Mouse (Mus musculus): ENCODE measurements around the gene Ufc1. TPM values are rescaled to one million over a fixed set of nuclear protein-coding genes. Genes with fewer than 3 reads are reported as not detected.
"Not testable (repeated sequence)": the region's sequence is repeated elsewhere in the genome, so short reads cannot be mapped to it uniquely, and the experiment has no call there.

Gene Ufc1
- 55.9 and 58.3 TPM in 2 replicates for polyA plus RNA-seq (2016; fragmentation: Nextera tagmentation; extraction: Ambion mirVana)

DNA sequence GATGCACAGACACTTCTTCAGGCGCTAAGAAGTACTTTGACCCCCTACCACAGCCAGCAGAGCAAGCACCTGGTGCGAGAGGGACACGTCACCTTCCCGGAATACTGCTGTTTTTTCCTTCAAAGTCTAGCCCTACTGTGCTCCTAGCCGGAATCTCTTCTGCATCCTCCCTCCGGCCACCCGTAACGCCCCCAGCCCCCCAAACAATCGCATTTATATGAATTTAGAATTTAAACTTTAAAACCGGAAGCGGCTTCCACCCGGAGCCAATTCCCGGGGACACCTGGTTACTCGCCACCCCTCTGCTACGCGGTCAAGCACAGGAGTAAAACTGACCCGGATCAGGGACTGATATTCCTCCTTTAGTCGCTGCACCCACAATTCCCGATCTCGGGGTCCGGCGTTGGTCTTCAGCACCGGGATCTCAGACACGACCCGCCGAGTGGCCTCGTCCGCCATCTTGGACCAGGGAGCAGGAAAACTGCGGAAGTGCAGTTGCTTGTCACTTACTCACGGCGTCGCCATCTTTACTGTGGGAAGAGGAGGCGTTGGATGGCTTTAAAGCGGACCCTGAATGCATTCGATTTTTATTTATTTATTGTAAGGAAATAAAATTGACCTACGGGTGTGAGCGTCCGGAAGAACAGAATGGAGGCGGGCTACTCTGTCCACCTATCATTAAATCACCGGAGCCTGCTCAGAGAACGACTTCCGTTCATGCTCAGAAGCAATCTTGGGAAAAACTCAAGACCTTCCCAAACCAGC is at the start of gene Ufc1:
Ufc1 (minus strand) TSS at position 727 of the 765 bp plus-strand sequence.
- peak; percentile 68 for ATAC-seq
- peaks cover 30% of the 10 kb centered on the region for H3K4me1 ChIP-seq
- H3K9me3 ChIP-seq (replicated peaks) = no peaks in the 10 kb centered on the region
- peak within 1 kb of the TSS; percentile 80 for H3K9ac ChIP-seq
- peaks cover 29% of the 10 kb centered on the region for H3K36me3 ChIP-seq
- H3K27ac ChIP-seq = peak within 1 kb of the TSS; percentile 88
- H3K4me2 ChIP-seq = peak within 1 kb of the TSS; percentile 68
- peaks cover 36% of the 10 kb centered on the region for H3K27me3 ChIP-seq (replicated peaks)
- WGBS (ENCODE audit: insufficient replicate concordance) = under 1% methylated on average over 42 of the region's 42 CpGs
- H3K4me3 ChIP-seq = peak within 1 kb of the TSS; percentile 82

- Histone ChIP-seq H3K27ac (no peak overlapping the region), H3K36me3 (peaks cover 65% of the 10 kb centered on the region), H3K4me3 (peak overlapping the region; percentile 82), H3K9ac (no peak overlapping the region), H3K4me1 (peaks cover 38% of the 10 kb centered on the region), H3K9me3 (replicated peaks) (no peaks in the 10 kb centered on the region; the same call in 1 of the 2 replicates), H3K27me3 (replicated peaks) (no peaks in the 10 kb centered on the region), H3K4me2 (peak overlapping the region; percentile 84)
- 75% methylated on average over 9 of the region's 9 CpGs for WGBS (ENCODE audit: insufficient replicate concordance)
- ATAC-seq = 0 out of 2 replicates have a peak, but pooled peaks have one; percentile 9
These were observed 49.3 kb upstream of the Ufc1 start for GRCm38 (mm10) chr1:171343922-171344677.

DNA sequence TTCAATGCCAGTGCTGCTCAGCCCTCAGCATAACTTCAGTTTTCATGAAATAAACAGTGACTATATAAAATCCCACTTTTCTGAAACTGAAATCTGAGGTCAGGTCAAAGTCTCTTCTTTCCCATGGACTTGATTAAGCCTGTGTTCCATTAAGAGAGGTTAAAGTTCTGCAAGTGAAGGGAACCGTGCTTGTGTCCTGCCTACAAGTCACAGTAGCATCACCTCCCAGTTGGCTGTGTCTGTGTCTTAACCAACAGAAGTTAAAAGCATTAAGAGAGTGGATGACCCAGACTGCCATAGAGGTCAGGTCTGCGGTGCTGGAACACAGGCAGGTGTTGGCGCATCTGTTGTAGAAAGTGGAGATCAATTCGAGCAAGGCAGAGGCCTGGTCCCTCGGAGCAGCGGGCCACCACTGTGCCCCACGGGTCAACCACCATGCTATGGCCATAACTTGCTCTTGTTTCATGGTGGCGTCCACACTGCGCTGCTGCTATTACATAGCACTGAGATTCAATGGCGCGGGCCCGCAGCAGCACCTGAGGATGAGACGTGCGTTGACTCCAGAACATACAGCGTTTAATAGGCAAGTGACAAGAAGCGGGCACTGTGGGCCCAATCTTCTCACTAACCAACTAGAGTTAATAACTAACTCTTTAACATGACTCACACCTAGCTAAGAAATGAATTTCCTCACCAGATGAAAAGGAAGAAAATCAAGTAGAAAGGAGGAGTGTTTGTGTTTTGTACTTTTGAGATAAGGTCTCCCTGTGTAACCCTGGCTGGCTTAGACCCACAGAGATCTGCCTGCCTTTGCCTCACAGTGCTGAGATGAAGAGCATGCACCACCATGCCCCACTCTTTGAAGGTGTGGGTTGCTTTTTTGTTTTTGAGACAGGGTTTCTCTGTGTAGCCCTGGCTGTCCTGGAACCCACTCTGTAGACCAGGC is 47.7 kb upstream of the Ufc1 start:
- H3K36me3 ChIP-seq = peaks cover 68% of the 10 kb centered on the region
- no peaks in the 10 kb centered on the region for H3K27me3 ChIP-seq (replicated peaks)
- H3K9me3 ChIP-seq (replicated peaks) = no peaks in the 10 kb centered on the region; the same call in 1 of the 2 replicates
- no peak overlapping the region for H3K4me2 ChIP-seq
- H3K4me3 ChIP-seq = no peak overlapping the region
- H3K27ac ChIP-seq = no peak overlapping the region
- no peak overlapping the region for H3K9ac ChIP-seq
- peaks cover 25% of the 10 kb centered on the region for H3K4me1 ChIP-seq
- no peak for ATAC-seq
- 88% methylated on average over 16 of the region's 16 CpGs for WGBS (ENCODE audit: insufficient replicate concordance)

- H3K27me3 ChIP-seq (replicated peaks) = no peaks in the 10 kb centered on the region
- H3K27ac ChIP-seq = peak overlapping the region; percentile 94
- no peaks in the 10 kb centered on the region for H3K9me3 ChIP-seq (replicated peaks)
- H3K4me3 ChIP-seq = peak overlapping the region; percentile 88
- H3K36me3 ChIP-seq = peaks cover 34% of the 10 kb centered on the region
- peak overlapping the region; percentile 97 for H3K9ac ChIP-seq
- 3% methylated on average over 4 of the region's 4 CpGs for WGBS (ENCODE audit: insufficient replicate concordance)
- ATAC-seq = no peak
- peak overlapping the region; percentile 90 for H3K4me2 ChIP-seq
- peaks cover 58% of the 10 kb centered on the region for H3K4me1 ChIP-seq
These were observed 35.4 kb upstream of the Ufc1 start for GRCm38 (mm10) chr1:171330216-171330560.

DNA sequence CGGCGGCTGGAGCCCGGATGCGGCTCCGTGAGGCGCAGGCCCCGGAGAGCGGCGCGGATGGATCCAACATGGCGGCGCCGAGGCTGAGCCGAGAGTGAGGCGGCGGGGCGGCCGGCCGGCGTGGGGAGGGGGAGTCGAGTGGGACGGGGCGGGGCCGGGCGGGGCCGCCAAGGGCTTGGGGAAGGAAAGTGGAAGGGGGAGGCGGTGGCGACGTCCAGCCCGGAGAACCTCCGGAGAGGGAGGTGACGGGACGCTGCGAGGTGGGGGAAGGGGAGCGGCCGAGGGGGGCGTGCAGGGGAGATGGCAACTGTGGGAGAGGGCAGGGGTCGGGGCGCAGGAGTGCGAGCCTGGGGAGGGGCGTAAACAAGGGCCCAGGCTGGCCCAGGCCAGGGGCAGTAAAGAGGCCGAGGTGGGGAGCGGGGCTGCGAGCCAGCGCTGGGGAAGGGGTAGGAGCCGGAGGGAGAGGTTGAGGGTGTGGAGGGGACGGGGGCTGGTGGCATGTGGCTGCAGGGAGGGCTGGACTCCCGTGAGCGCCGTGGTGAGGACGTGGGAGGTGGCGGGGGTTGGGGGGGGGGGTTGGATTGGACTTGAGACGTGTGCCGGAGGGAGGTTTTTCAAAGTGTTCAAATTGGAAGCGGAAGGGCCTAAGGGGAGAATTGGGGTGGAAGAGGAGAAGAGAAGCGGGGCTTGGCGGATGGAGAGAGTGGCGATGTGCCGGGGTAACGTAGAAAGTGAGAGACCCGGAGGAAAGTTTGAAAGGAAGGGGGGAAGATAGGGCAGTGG is 34.8 kb upstream of the Ufc1 start:
- H3K4me1 ChIP-seq = peaks cover 54% of the 10 kb centered on the region
- peak; percentile 75 for ATAC-seq
- 2% methylated on average over 50 of the region's 61 CpGs for WGBS (ENCODE audit: insufficient replicate concordance)

DNA sequence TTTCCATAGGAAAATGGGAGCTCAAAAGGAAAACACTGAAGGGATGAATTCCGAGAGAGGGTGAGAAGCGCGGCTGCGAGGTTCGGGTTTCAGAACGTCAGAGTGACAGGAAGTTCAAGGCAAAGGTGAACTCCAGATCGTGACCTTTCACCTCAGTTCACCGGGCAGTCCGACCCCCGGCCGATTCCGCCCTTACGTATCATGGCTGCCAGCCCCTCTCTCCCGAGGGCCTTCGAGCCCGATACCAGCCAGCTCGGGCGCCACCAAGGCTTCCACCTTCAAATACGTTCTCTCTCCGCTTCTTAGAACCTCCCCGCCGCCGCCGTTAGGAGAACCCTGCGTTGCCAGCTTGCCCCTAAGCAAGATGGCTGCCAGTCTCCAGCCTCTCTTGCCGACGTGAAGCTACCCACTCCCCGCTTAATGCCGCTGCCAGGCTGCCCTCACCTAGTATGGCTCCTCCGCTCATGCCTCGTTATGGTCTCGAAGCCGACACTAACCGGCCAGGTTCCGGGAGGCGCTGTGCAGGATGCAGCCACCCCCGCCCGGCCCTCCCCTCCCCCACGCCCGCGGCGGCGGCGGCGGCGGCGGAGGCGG is 34.1 kb upstream of the Ufc1 start, which contains the start of gene Dedd:
Dedd (plus strand) TSS at position 307 of the 594 bp plus-strand sequence.
- H3K9me3 ChIP-seq (replicated peaks) = no peaks in the 10 kb centered on the region
- H3K27me3 ChIP-seq (replicated peaks) = no peaks in the 10 kb centered on the region
- peak within 1 kb of the TSS; percentile 90 for H3K4me2 ChIP-seq
- under 1% methylated on average over 36 of the region's 48 CpGs for WGBS (ENCODE audit: insufficient replicate concordance)
- H3K4me1 ChIP-seq = peaks cover 51% of the 10 kb centered on the region
- H3K4me3 ChIP-seq = peak within 1 kb of the TSS; percentile 88
- H3K36me3 ChIP-seq = peaks cover 30% of the 10 kb centered on the region
- H3K27ac ChIP-seq = peak within 1 kb of the TSS; percentile 94
- peak; percentile 86 for ATAC-seq
- H3K9ac ChIP-seq = peak within 1 kb of the TSS; percentile 97

More for the DNA sequence above, 34.8 kb upstream of the Ufc1 start:
- H3K4me2 ChIP-seq = peak overlapping the region; percentile 90
- peaks cover 35% of the 10 kb centered on the region for H3K36me3 ChIP-seq
- H3K9ac ChIP-seq = peak overlapping the region; percentile 97
- peak overlapping the region; percentile 88 for H3K4me3 ChIP-seq
- peak overlapping the region; percentile 94 for H3K27ac ChIP-seq
- H3K9me3 ChIP-seq (replicated peaks) = no peaks in the 10 kb centered on the region
- no peaks in the 10 kb centered on the region for H3K27me3 ChIP-seq (replicated peaks)

DNA sequence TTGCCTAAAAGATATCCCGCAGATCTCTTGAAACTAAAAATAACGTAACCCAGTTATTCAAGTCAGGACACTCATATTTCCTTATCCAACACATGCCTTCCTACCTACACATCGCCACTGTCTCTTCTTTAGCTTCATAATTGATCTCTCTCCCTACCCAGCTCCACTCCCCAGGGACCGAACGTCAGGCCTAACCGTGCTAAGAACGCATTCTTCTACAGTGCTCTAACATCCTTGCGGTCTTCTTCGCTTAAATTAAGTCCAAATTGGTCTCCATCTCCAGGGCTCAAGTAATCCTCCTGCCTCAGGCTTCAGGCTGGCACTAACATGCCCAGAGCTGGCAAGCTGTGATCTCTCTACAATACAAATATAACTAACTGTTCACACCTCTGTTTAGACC is 33.4 kb upstream of the Ufc1 start:
- WGBS (ENCODE audit: insufficient replicate concordance) = 27% methylated on average over 9 of the region's 9 CpGs
- ATAC-seq = no peak
- Histone ChIP-seq H3K36me3 (peaks cover 27% of the 10 kb centered on the region), H3K27me3 (replicated peaks) (no peaks in the 10 kb centered on the region), H3K9ac (peak overlapping the region; percentile 97), H3K9me3 (replicated peaks) (no peaks in the 10 kb centered on the region), H3K4me1 (peaks cover 51% of the 10 kb centered on the region), H3K4me2 (peak overlapping the region; percentile 90), H3K4me3 (peak overlapping the region; percentile 88), H3K27ac (peak overlapping the region; percentile 94)

- WGBS (ENCODE audit: insufficient replicate concordance) = 48% methylated on average over 4 of the region's 4 CpGs
- H3K27ac ChIP-seq; H3K4me3 ChIP-seq; H3K9me3 ChIP-seq (replicated peaks); ATAC-seq; H3K27me3 ChIP-seq (replicated peaks): not testable (repeated sequence)
- peak overlapping the region; percentile 12; the same call in 1 of the 2 replicates for H3K9ac ChIP-seq
- peaks cover 19% of the 10 kb centered on the region; the same call in 1 of the 2 replicates for H3K36me3 ChIP-seq
- H3K4me2 ChIP-seq = peak overlapping the region; percentile 90
- peaks cover 53% of the 10 kb centered on the region for H3K4me1 ChIP-seq
These were observed 31.8 kb upstream of the Ufc1 start for GRCm38 (mm10) chr1:171326588-171326987.

- Histone ChIP-seq H3K4me2 (no peak overlapping the region), H3K4me1 (peaks cover 44% of the 10 kb centered on the region), H3K9ac (no peak overlapping the region), H3K4me3 (no peak overlapping the region), H3K27me3 (replicated peaks) (no peaks in the 10 kb centered on the region), H3K36me3 (peaks cover 19% of the 10 kb centered on the region; the same call in 1 of the 2 replicates), H3K9me3 (replicated peaks) (no peaks in the 10 kb centered on the region), H3K27ac (no peak overlapping the region)
- 84% methylated on average over 2 of the region's 2 CpGs for WGBS (ENCODE audit: insufficient replicate concordance)
- no peak for ATAC-seq
These were observed 30.7 kb upstream of the Ufc1 start for GRCm38 (mm10) chr1:171325571-171325970.

DNA sequence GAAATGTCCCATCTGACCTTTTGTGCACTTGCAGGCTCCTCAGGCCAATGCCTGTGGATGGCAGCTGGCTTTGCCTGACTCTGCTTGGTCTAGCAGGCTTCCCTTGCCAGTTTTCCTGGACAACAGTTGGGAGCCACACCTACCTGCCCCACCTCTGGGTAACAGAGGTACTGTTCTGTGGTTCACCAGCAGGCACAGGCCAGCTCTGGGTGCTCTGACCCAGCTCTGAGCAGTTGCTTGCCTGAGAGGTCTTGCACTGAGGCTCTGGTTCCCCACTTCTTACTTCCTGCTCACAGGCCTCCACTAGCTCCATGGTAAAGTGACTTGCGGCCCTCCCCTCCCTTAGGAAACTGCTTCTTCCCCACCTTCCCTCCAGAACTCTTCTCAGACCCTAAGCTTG is 27.2 kb upstream of the Ufc1 start:
- Histone ChIP-seq H3K4me3 (no peak overlapping the region), H3K4me2 (no peak overlapping the region), H3K27ac (peak overlapping the region; percentile 45), H3K9ac (peak overlapping the region; percentile 31; the same call in 1 of the 2 replicates), H3K36me3 (peaks cover 19% of the 10 kb centered on the region; the same call in 1 of the 2 replicates), H3K9me3 (replicated peaks) (no peaks in the 10 kb centered on the region), H3K27me3 (replicated peaks) (no peaks in the 10 kb centered on the region), H3K4me1 (peaks cover 21% of the 10 kb centered on the region)
- ATAC-seq = no peak
- 67% methylated on average over 1 of the region's 1 CpGs for WGBS (ENCODE audit: insufficient replicate concordance)
